Mouse (Mus musculus) liver, embryonic 14.5 days (tissue): ENCODE data around the gene H2afy. TPM values are rescaled to one million over a fixed set of nuclear protein-coding genes. Genes with fewer than 3 reads are reported as not detected.
A peak's percentile ranks its signal among the peaks of the same experiment; 100 is the strongest.

Experiments
- ATAC-seq: fragments of 200-750 bp; cut with Nextera tagmentation; 2 replicates; pipeline ENCODE4 v1.8.0; 2017; ENCODE audit warnings: moderate number of reproducible peaks, mild to moderate bottlenecking, moderate library complexity; ENCODE audit not compliant: insufficient read depth
- DNase-seq, 3 experiments: peaks; one replicate each; pipeline ENCODE4 v3.0.0-alpha.2; 2012 to 2013; ENCODE audit warnings: low read depth in 3 of 3, low spot score in 3 of 3
- H3K27ac ChIP-seq: fragments of 300-500 bp; sonication (generic); 2 replicates; pipeline ENCODE4 v1.5.1; 2014; ENCODE audit warnings: moderate library complexity, mild to moderate bottlenecking, control low read depth, inconsistent platforms
- H3K27me3 ChIP-seq: fragments of 300-500 bp; sonication (generic); 2 replicates; pipeline ENCODE4 v1.6.1; 2014; ENCODE audit warnings: mild to moderate bottlenecking, low read length, moderate library complexity; ENCODE audit not compliant: control insufficient read depth, insufficient read depth
- H3K36me3 ChIP-seq: fragments of 300-500 bp; sonication (generic); replicated peaks from 2 replicates; pipeline ENCODE4 v1.6.1; 2014; ENCODE audit warnings: low read depth; ENCODE audit not compliant: control insufficient read depth, insufficient read depth
- H3K4me1 ChIP-seq, 2 experiments: fragments of 200-500 bp in 1 of 2; fragments of 300-500 bp in 1 of 2; sonication (generic) in 1 of 2; replicated peaks; 2 replicates each; pipeline ENCODE4 v1.6.1; 2012 to 2014; ENCODE audit warnings: antibody characterized with exemption in 1 of 2, inconsistent platforms in 1 of 2, low read length in 1 of 2; ENCODE audit not compliant: control insufficient read depth in 2 of 2, insufficient read depth in 2 of 2
- H3K4me2 ChIP-seq: fragments of 300-500 bp; sonication (generic); 2 replicates; pipeline ENCODE4 v1.6.1; 2014; ENCODE audit warnings: low read depth, mild to moderate bottlenecking, control low read depth, moderate library complexity
- H3K4me3 ChIP-seq, 2 experiments: fragments of 200-500 bp in 1 of 2; fragments of 300-500 bp in 1 of 2; sonication (generic) in 1 of 2; 2 replicates each; pipeline ENCODE4 v1.5.1; 2012 to 2014; ENCODE audit warnings: low read depth in 2 of 2, low read length in 2 of 2, mild to moderate bottlenecking in 2 of 2, control low read depth in 1 of 2, inconsistent platforms in 1 of 2, moderate library complexity in 1 of 2; ENCODE audit not compliant: insufficient read depth in 1 of 2
- H3K9ac ChIP-seq: fragments of 300-500 bp; sonication (generic); replicated peaks from 2 replicates; pipeline ENCODE4 v1.6.1; 2014; ENCODE audit warnings: mild to moderate bottlenecking, control low read depth, moderate library complexity
- H3K9me3 ChIP-seq: fragments of 300-500 bp; sonication (generic); 2 replicates; pipeline ENCODE4 v1.6.1; 2016; ENCODE audit warnings: low read length, mixed read lengths; ENCODE audit not compliant: control insufficient read depth
- CTCF ChIP-seq: IDR thresholded peaks from 2 replicates; pipeline ENCODE4 v1.5.1; 2016; ENCODE audit warnings: antibody characterized with exemption, low read depth, control low read depth
- EP300 ChIP-seq: IDR thresholded peaks from 2 replicates; pipeline ENCODE4 v1.6.1; 2016; ENCODE audit warnings: antibody characterized with exemption, low read depth
- WGBS: fragments of 180-500 bp; shearing (Covaris S2); extraction: QIAGEN DNeasy Blood & Tissue Kit; methylation state at CpG from one replicate; pipeline ENCODE4 v1.1.7; 2014; ENCODE audit not compliant: insufficient replicate concordance; 5-methylcytosine and 5-hydroxymethylcytosine counted together
- polyA plus RNA-seq, 2 experiments: library from polyadenylated mRNA; depleted of rRNA in 1 of 2; stranded (reverse) in 1 of 2; unstranded in 1 of 2; fragments of >200 nt; fragmentation: Nextera tagmentation in 1 of 2; extraction: Ambion mirVana in 1 of 2; gene quantifications; 2 replicates each; pipeline versions ENCODE4 v1.2.1 to v1.2.3; 2012 to 2014

The H2afy gene
- polyA plus RNA-seq, 2 experiments: 68.7 to 79.0 TPM

GRCm38 (mm10) chr13:56093680-56094079, 42.5 kb downstream of the H2afy start:
- no peak overlapping the region for H3K27ac ChIP-seq
- no peaks in the 10 kb centered on the region for H3K27me3 ChIP-seq
- H3K4me2 ChIP-seq: no peak overlapping the region
- peaks cover 9% of the 10 kb centered on the region for H3K36me3 ChIP-seq
- DNase-seq: no peak
- no peak for ATAC-seq
- no peak overlapping the region for H3K9ac ChIP-seq
- TF ChIP-seq EP300 (no peak), CTCF (no peak)
- H3K9me3 ChIP-seq: no peaks in the 10 kb centered on the region
- WGBS: 79% methylated on average over 3 of the region's 3 CpGs
- no peaks in the 10 kb centered on the region for H3K4me1 ChIP-seq
- H3K4me3 ChIP-seq: no peak overlapping the region

GRCm38 (mm10) chr13:56092606-56093005, 43.6 kb downstream of the H2afy start:
- Histone ChIP-seq H3K4me3 (no peak overlapping the region), H3K9ac (no peak overlapping the region), H3K9me3 (no peaks in the 10 kb centered on the region), H3K4me1 (no peaks in the 10 kb centered on the region), H3K36me3 (peaks cover 9% of the 10 kb centered on the region), H3K4me2 (no peak overlapping the region), H3K27me3 (no peaks in the 10 kb centered on the region), H3K27ac (no peak overlapping the region)
- no peak for DNase-seq
- no peak for ATAC-seq
- 71% methylated on average over 5 of the region's 5 CpGs for WGBS
- TF ChIP-seq EP300 (no peak), CTCF (no peak)

- Histone ChIP-seq H3K9ac (no peak overlapping the region), H3K27ac (no peak overlapping the region), H3K4me3 (no peak overlapping the region), H3K4me2 (no peak overlapping the region), H3K27me3 (no peaks in the 10 kb centered on the region), H3K9me3 (no peaks in the 10 kb centered on the region), H3K4me1 (no peaks in the 10 kb centered on the region), H3K36me3 (peaks cover 9% of the 10 kb centered on the region)
- WGBS: 70% methylated on average over 2 of the region's 2 CpGs
- TF ChIP-seq CTCF: peak; percentile 44
- TF ChIP-seq EP300: no peak
- DNase-seq (no peak), ATAC-seq (no peak)
These were observed 45.6 kb downstream of the H2afy start for GRCm38 (mm10) chr13:56090597-56090996.

GRCm38 (mm10) chr13:56088602-56089001, 47.6 kb downstream of the H2afy start:
- Histone ChIP-seq H3K9ac (no peak overlapping the region), H3K27me3 (no peaks in the 10 kb centered on the region), H3K4me2 (no peak overlapping the region), H3K9me3 (no peaks in the 10 kb centered on the region), H3K4me1 (no peaks in the 10 kb centered on the region), H3K27ac (no peak overlapping the region), H3K4me3 (no peak overlapping the region), H3K36me3 (peaks cover 9% of the 10 kb centered on the region)
- ATAC-seq: no peak
- WGBS: 83% methylated on average over 13 of the region's 13 CpGs
- DNase-seq: no peak
- TF ChIP-seq EP300: no peak
- no peak for TF ChIP-seq CTCF

GRCm38 (mm10) chr13:56087936-56088335, 48.2 kb downstream of the H2afy start:
- Histone ChIP-seq H3K27me3 (no peaks in the 10 kb centered on the region), H3K9me3 (no peaks in the 10 kb centered on the region), H3K4me1 (no peaks in the 10 kb centered on the region), H3K27ac (no peak overlapping the region), H3K4me3 (no peak overlapping the region), H3K4me2 (no peak overlapping the region), H3K36me3 (peaks cover 9% of the 10 kb centered on the region), H3K9ac (no peak overlapping the region)
- ATAC-seq: no peak
- 85% methylated on average over 19 of the region's 19 CpGs for WGBS
- DNase-seq: no peak
- TF ChIP-seq EP300 (no peak), CTCF (no peak)
